ENCODE assay signal across 15 mouse cellular contexts in the genomic region with DNA sequence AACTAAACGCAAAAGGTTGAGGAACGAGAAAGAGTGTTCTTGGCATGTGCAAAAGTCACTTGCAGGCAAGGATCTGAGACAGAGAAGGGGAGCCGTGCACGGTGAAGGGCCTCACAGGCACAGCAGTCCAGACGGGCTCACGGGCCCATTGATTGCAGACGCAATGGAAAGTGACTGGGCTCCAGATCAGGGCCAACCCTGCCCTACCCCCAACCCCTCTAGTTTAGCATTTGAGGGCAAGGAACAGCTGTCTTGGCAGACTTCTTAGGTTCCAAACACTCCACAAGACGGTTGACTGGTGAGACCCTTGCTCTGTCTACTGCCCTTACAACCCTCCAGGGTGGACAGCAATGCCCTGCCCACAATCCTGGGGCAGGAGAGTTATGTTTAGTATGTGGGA. TPM values are rescaled to one million over a fixed set of nuclear protein-coding genes. Genes with fewer than 3 reads are reported as not detected.
DNase-seq lines count a peak whose midpoint lies in the region; ATAC-seq and TF ChIP-seq lines count a peak whose summit lies in the region.
"Had no signal": no experiment of that assay in that cellular context is flagged by ENCODE, and none has a peak within 500 bp of the region (broad histone marks: within the 10 kb centered on the region; RNA-seq: fewer than 3 reads in every experiment).

No protein-coding gene starts in this region.

- H3K27me3 ChIP-seq in kidney, adult 2 months (replicated peaks; ENCODE audit: control insufficient read depth, insufficient read depth, low read length), result no peaks in the 10 kb centered on the region
- no peaks in the 10 kb centered on the region for H3K27me3 ChIP-seq in kidney, embryonic 14.5 days (ENCODE audit: control insufficient read depth, insufficient read depth, low read length)
- no peaks in the 10 kb centered on the region for H3K27me3 ChIP-seq in midbrain, embryonic 11.5 days (ENCODE audit: control insufficient read depth, insufficient read depth, low read length)
- H3K27me3 ChIP-seq in midbrain, embryonic 14.5 days (ENCODE audit: control insufficient read depth, insufficient read depth, low read length), result no peaks in the 10 kb centered on the region
- no peaks in the 10 kb centered on the region for H3K27me3 ChIP-seq in stomach, embryonic 15.5 days (replicated peaks)
- H3K27me3 ChIP-seq: hindbrain, embryonic 12.5 days; limb, embryonic 13.5 days had no signal

- peak; percentile 83 for DNase-seq in kidney, adult 2 months
- DNase-seq in midbrain, embryonic 11.5 days (ENCODE audit: low spot score, missing footprints), result no peak
- DNase-seq in midbrain, embryonic 14.5 days, result no peak
- peak; percentile 74 to 81 for DNase-seq in kidney, postnatal 36 days
- DNase-seq in frontal cortex, postnatal 10 days (ENCODE audit: low spot score in 2 of 2), result no peak
- DNase-seq: adrenal gland, postnatal 25 days; gastrocnemius, postnatal 25 days; lung, postnatal 10 days; right cerebral cortex, adult 18-20 months; thymus, adult 2 months had no signal

- peaks cover 53% of the 10 kb centered on the region for H3K4me1 ChIP-seq in kidney, adult 2 months (ENCODE audit: control insufficient read depth, insufficient read depth, low read length)
- peaks cover 61% of the 10 kb centered on the region for H3K4me1 ChIP-seq in kidney, embryonic 14.5 days (ENCODE audit: control insufficient read depth, insufficient read depth, low read length)
- H3K4me1 ChIP-seq in midbrain, embryonic 11.5 days (ENCODE audit: control insufficient read depth, insufficient read depth, low read length), result peaks cover 78% of the 10 kb centered on the region
- peaks cover 64% of the 10 kb centered on the region for H3K4me1 ChIP-seq in midbrain, embryonic 14.5 days (ENCODE audit: control insufficient read depth, insufficient read depth, low read length)
- peaks cover 57% of the 10 kb centered on the region for H3K4me1 ChIP-seq in stomach, embryonic 15.5 days

- peak overlapping the region; percentile 65; the same call in 1 of the 2 replicates for H3K27ac ChIP-seq in kidney, adult 2 months (ENCODE audit: insufficient read depth, low read depth, low read length)
- no peak overlapping the region for H3K27ac ChIP-seq in kidney, embryonic 14.5 days (ENCODE audit: low read depth, low read length)
- peak overlapping the region; percentile 35; the same call in 1 of the 2 replicates for H3K27ac ChIP-seq in midbrain, embryonic 11.5 days (ENCODE audit: low read depth, low read length)
- H3K27ac ChIP-seq in midbrain, embryonic 14.5 days (replicated peaks; ENCODE audit: low read depth, low read length), result no peak overlapping the region
- 0 out of 2 replicates have a peak overlapping the region, but pooled peaks have one; percentile 4 for H3K27ac ChIP-seq in stomach, embryonic 15.5 days
- H3K27ac ChIP-seq: hindbrain, embryonic 12.5 days; limb, embryonic 13.5 days had no signal

- H3K4me2 ChIP-seq in kidney, embryonic 14.5 days (replicated peaks; ENCODE audit: low read depth, low read length), result no peak overlapping the region
- H3K4me2 ChIP-seq in midbrain, embryonic 11.5 days, result no peak overlapping the region
- no peak overlapping the region for H3K4me2 ChIP-seq in midbrain, embryonic 14.5 days (ENCODE audit: low read length)
- no peak overlapping the region for H3K4me2 ChIP-seq in stomach, embryonic 15.5 days
- H3K4me2 ChIP-seq: hindbrain, embryonic 12.5 days; limb, embryonic 13.5 days had no signal

- no peak for TF ChIP-seq POLR2A in kidney, adult 2 months (IDR thresholded peaks at IDR 0.05; ENCODE audit: low read depth, low read length)

- 66% methylated on average over 8 of the region's 8 CpGs for WGBS in kidney, adult 2 months
- WGBS in kidney, embryonic 14.5 days, result 75% methylated on average over 8 of the region's 8 CpGs
- WGBS in midbrain, embryonic 11.5 days, result 78% methylated on average over 8 of the region's 8 CpGs
- WGBS in midbrain, embryonic 14.5 days, result 84% methylated on average over 8 of the region's 8 CpGs
- WGBS in stomach, embryonic 15.5 days, result 78% methylated on average over 8 of the region's 8 CpGs

- no peaks in the 10 kb centered on the region for H3K36me3 ChIP-seq in kidney, adult 2 months (ENCODE audit: control insufficient read depth, insufficient read depth, low read length)
- H3K36me3 ChIP-seq in kidney, embryonic 14.5 days (ENCODE audit: control insufficient read depth, insufficient read depth, low read length), result no peaks in the 10 kb centered on the region
- H3K36me3 ChIP-seq in midbrain, embryonic 11.5 days (ENCODE audit: control insufficient read depth, insufficient read depth, low read length), result no peaks in the 10 kb centered on the region
- H3K36me3 ChIP-seq in midbrain, embryonic 14.5 days (ENCODE audit: control insufficient read depth, insufficient read depth, low read length), result no peaks in the 10 kb centered on the region
- H3K36me3 ChIP-seq in stomach, embryonic 15.5 days, result no peaks in the 10 kb centered on the region
- H3K36me3 ChIP-seq: hindbrain, embryonic 12.5 days; limb, embryonic 13.5 days had no signal

- TF ChIP-seq CTCF in kidney, adult 2 months (conservative IDR thresholded peaks at IDR 0.05; ENCODE audit: insufficient read depth, insufficient read length, low read depth, low read length), result no peak

- H3K9me3 ChIP-seq in kidney, embryonic 14.5 days (ENCODE audit: control insufficient read depth, low read length), result no peaks in the 10 kb centered on the region
- no peaks in the 10 kb centered on the region for H3K9me3 ChIP-seq in midbrain, embryonic 11.5 days (ENCODE audit: control insufficient read depth, low read length)
- no peaks in the 10 kb centered on the region for H3K9me3 ChIP-seq in midbrain, embryonic 14.5 days (ENCODE audit: control insufficient read depth, low read length)
- no peaks in the 10 kb centered on the region for H3K9me3 ChIP-seq in stomach, embryonic 15.5 days
- H3K9me3 ChIP-seq: hindbrain, embryonic 12.5 days; limb, embryonic 13.5 days had no signal

- no peak for ATAC-seq in kidney, embryonic 14.5 days (ENCODE audit: low FRiP score, low TSS enrichment)
- no peak for ATAC-seq in midbrain, embryonic 11.5 days (ENCODE audit: low FRiP score)
- ATAC-seq in midbrain, embryonic 14.5 days (ENCODE audit: low FRiP score, low TSS enrichment), result no peak
- ATAC-seq in stomach, embryonic 15.5 days (ENCODE audit: insufficient read depth, low FRiP score, low read depth), result no peak
- ATAC-seq: forebrain, embryonic 16.5 days had no signal

- no peak overlapping the region for H3K4me3 ChIP-seq in kidney, adult 2 months (ENCODE audit: insufficient read depth, low read depth, low read length)
- H3K4me3 ChIP-seq in kidney, embryonic 14.5 days (ENCODE audit: low read length), result no peak overlapping the region
- H3K4me3 ChIP-seq in midbrain, embryonic 11.5 days (ENCODE audit: low read depth, low read length), result no peak overlapping the region
- H3K4me3 ChIP-seq in midbrain, embryonic 14.5 days (replicated peaks; ENCODE audit: low read depth, low read length), result no peak overlapping the region
- H3K4me3 ChIP-seq in stomach, embryonic 15.5 days (replicated peaks), result no peak overlapping the region
- H3K4me3 ChIP-seq: hindbrain, embryonic 12.5 days; limb, embryonic 13.5 days had no signal

- no peak overlapping the region for H3K9ac ChIP-seq in kidney, embryonic 14.5 days (ENCODE audit: low read depth, low read length)
- no peak overlapping the region for H3K9ac ChIP-seq in midbrain, embryonic 11.5 days (ENCODE audit: low read length)
- no peak overlapping the region for H3K9ac ChIP-seq in midbrain, embryonic 14.5 days (replicated peaks; ENCODE audit: low read length)
- no peak overlapping the region for H3K9ac ChIP-seq in stomach, embryonic 15.5 days
- H3K9ac ChIP-seq: hindbrain, embryonic 12.5 days; limb, embryonic 13.5 days had no signal

RNA-seq across cellular contexts. Expression of a gene that starts 41.7 kb away (rescaled TPM):
- polyA plus RNA-seq in kidney, adult 2 months (2012; rRNA removed), result 651 and 688 TPM in 2 replicates
- 549 and 658 TPM in 2 replicates for polyA plus RNA-seq in kidney, embryonic 14.5 days (2014; fragmentation: Nextera tagmentation; extraction: Ambion mirVana)
- polyA plus RNA-seq in midbrain, embryonic 11.5 days (2014; fragmentation: Nextera tagmentation; extraction: Ambion mirVana), result 349 and 357 TPM in 2 replicates
- polyA plus RNA-seq in midbrain, embryonic 14.5 days (2014; fragmentation: Nextera tagmentation; extraction: Ambion mirVana), result 203 and 232 TPM in 2 replicates
- polyA plus RNA-seq in stomach, embryonic 15.5 days (2015; fragmentation: Nextera tagmentation; extraction: Ambion mirVana), result 595 and 631 TPM in 2 replicates

RNA-seq across cellular contexts. Expression of a gene that starts 48.9 kb away (rescaled TPM):
- 22.6 and 26.4 TPM in 2 replicates for polyA plus RNA-seq in kidney, adult 2 months (2012; rRNA removed)
- 23.6 and 25.7 TPM in 2 replicates for polyA plus RNA-seq in kidney, embryonic 14.5 days (2014; fragmentation: Nextera tagmentation; extraction: Ambion mirVana)
- polyA plus RNA-seq in midbrain, embryonic 11.5 days (2014; fragmentation: Nextera tagmentation; extraction: Ambion mirVana), result 25.6 and 31.3 TPM in 2 replicates
- 17.0 and 17.7 TPM in 2 replicates for polyA plus RNA-seq in midbrain, embryonic 14.5 days (2014; fragmentation: Nextera tagmentation; extraction: Ambion mirVana)
- polyA plus RNA-seq in stomach, embryonic 15.5 days (2015; fragmentation: Nextera tagmentation; extraction: Ambion mirVana), result 14.9 and 15.8 TPM in 2 replicates

Comparison
In these comparisons a context has a peak if more than half of its experiments do, and no peak if none do; other contexts are left out.
1. H3K27ac ChIP-seq: peak in kidney, adult 2 months (single experiment), midbrain, embryonic 11.5 days (single experiment) and stomach, embryonic 15.5 days (single experiment); none in kidney, embryonic 14.5 days (single experiment) and midbrain, embryonic 14.5 days (single experiment).
2. DNase-seq: peak in kidney, adult 2 months (single experiment) and kidney, postnatal 36 days (2 of 2); none in midbrain, embryonic 11.5 days (single experiment), midbrain, embryonic 14.5 days (single experiment) and frontal cortex, postnatal 10 days (0 of 2).